Mouse (Mus musculus): ENCODE measurements around the gene H2-M11. TPM values are rescaled to one million over a fixed set of nuclear protein-coding genes. Genes with fewer than 3 reads are reported as not detected.

H2-M11 gene
- polyA plus RNA-seq (2017; shearing (Covaris generic)): not detected

DNA sequence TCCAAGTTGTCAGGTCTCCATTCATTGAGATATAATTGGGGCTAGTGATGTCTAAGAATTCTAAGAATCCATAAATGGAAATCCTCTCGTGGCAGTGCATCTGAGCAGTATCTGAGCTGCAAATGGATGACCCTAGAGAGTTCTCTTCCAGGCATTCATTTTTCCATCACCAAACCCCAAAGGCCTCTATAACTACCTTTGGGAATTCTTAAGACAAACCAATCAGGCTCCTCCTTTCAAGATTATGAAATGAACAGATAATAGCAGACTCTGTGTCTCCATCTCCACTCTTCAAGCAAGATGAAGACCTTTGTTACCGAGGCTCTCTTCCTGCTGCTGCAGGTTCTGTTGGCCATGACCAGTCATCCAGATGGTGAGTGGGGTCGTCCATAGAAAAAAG, at the start of gene H2-M11:
Gene H2-M11 (plus strand): TSS at position 301 of the 400 bp plus-strand sequence.

Other genes with a start within 250 kb of the H2-M11 start
- gene H2-M10.1, start 220.9 kb upstream of the H2-M11 start, polyA plus RNA-seq (2017; shearing (Covaris generic)): not detected
- not detected for gene H2-M10.3, start 178.7 kb upstream of the H2-M11 start, polyA plus RNA-seq (2017; shearing (Covaris generic))
- not detected for gene H2-M10.4, start 84.7 kb upstream of the H2-M11 start, polyA plus RNA-seq (2017; shearing (Covaris generic))
- gene H2-M9, start 95.6 kb downstream of the H2-M11 start, polyA plus RNA-seq (2017; shearing (Covaris generic)): not detected
- not detected for gene H2-M1, start 125.1 kb downstream of the H2-M11 start, polyA plus RNA-seq (2017; shearing (Covaris generic))
- not detected for gene H2-M10.5, start 225.8 kb downstream of the H2-M11 start, polyA plus RNA-seq (2017; shearing (Covaris generic))

Data from inflammation-experienced regulatory T-cells, adult 16 weeks (primary cell).